Mouse (Mus musculus) liver, embryonic 14.5 days (tissue): ENCODE measurements around the gene Phf21b.

ENCODE experiments used
- CTCF ChIP-seq: IDR thresholded peaks from 2 replicates; pipeline ENCODE4 v1.5.1; 2016; ENCODE audit warnings: antibody characterized with exemption, low read depth, control low read depth
- EP300 ChIP-seq: IDR thresholded peaks from 2 replicates; pipeline ENCODE4 v1.6.1; 2016; ENCODE audit warnings: antibody characterized with exemption, low read depth

- no peak for TF ChIP-seq CTCF
- no peak for TF ChIP-seq EP300
These were observed 18.0 kb downstream of the Phf21b start for GRCm38 (mm10) chr15:84837896-84838295.
